Mouse (Mus musculus) limb, embryonic 15.5 days (tissue): ENCODE results near the gene Lrrc3c. TPM values are rescaled to one million over a fixed set of nuclear protein-coding genes. Genes with fewer than 3 reads are reported as not detected.

ENCODE experiments used
- ATAC-seq: fragments of 200-750 bp; cut with Nextera tagmentation; 2 replicates; pipeline ENCODE4 v1.8.0; 2017; ENCODE audit warnings: low read depth, moderate TSS enrichment; ENCODE audit not compliant: insufficient number of reproducible peaks, low FRiP score, low TSS enrichment
- H3K27ac ChIP-seq: fragments of 300-500 bp; sonication (generic); 2 replicates; pipeline ENCODE4 v1.5.1; 2015; ENCODE audit warnings: moderate library complexity, mild to moderate bottlenecking, inconsistent platforms
- H3K27me3 ChIP-seq: fragments of 300-500 bp; sonication (generic); 2 replicates; pipeline ENCODE4 v1.6.1; 2015; ENCODE audit warnings: inconsistent platforms
- H3K36me3 ChIP-seq: fragments of 300-500 bp; sonication (generic); 2 replicates; pipeline ENCODE4 v1.6.1; 2015; ENCODE audit warnings: inconsistent platforms
- H3K4me1 ChIP-seq: fragments of 300-500 bp; sonication (generic); 2 replicates; pipeline ENCODE4 v1.6.1; 2015; ENCODE audit warnings: inconsistent platforms
- H3K4me2 ChIP-seq: fragments of 300-500 bp; sonication (generic); 2 replicates; pipeline ENCODE4 v1.6.1; 2015; ENCODE audit warnings: mild to moderate bottlenecking, inconsistent platforms
- H3K4me3 ChIP-seq: fragments of 300-500 bp; sonication (generic); 2 replicates; pipeline ENCODE4 v1.5.1; 2015; ENCODE audit warnings: mild to moderate bottlenecking, inconsistent platforms
- H3K9ac ChIP-seq: fragments of 300-500 bp; sonication (generic); 2 replicates; pipeline ENCODE4 v1.6.1; 2015; ENCODE audit warnings: inconsistent platforms
- H3K9me3 ChIP-seq: fragments of 300-500 bp; sonication (generic); 2 replicates; pipeline ENCODE4 v1.6.1; 2016; ENCODE audit warnings: inconsistent platforms
- WGBS: fragments of 180-500 bp; shearing (Covaris S2); methylation state at CpG from one replicate; pipeline ENCODE4 v1.1.7; 2015; 5-methylcytosine and 5-hydroxymethylcytosine counted together
- polyA plus RNA-seq: library from polyadenylated mRNA; unstranded; fragments of >200 nt; fragmentation: Nextera tagmentation; extraction: Ambion mirVana; gene quantifications from 2 replicates; pipeline ENCODE4 v1.2.1, GENCODE M21; 2015

The Lrrc3c gene
- polyA plus RNA-seq, 1 experiment from 2014 or later, result not detected

GRCm38 (mm10) chr11:98644757-98645156 lies 46.7 kb downstream of the Lrrc3c start:
- no peak overlapping the region for H3K4me2 ChIP-seq
- WGBS, result 77% methylated on average over 3 of the region's 3 CpGs
- no peak for ATAC-seq

GRCm38 (mm10) chr11:98645946-98646345 lies 47.9 kb downstream of the Lrrc3c start:
- 75% methylated on average over 2 of the region's 2 CpGs for WGBS

More at GRCm38 (mm10) chr11:98644757-98645156, 46.7 kb downstream of the Lrrc3c start:
- Histone ChIP-seq H3K9ac (no peak overlapping the region), H3K36me3 (no peaks in the 10 kb centered on the region), H3K4me3 (no peak overlapping the region), H3K27me3 (no peaks in the 10 kb centered on the region; the same call in 1 of the 2 replicates), H3K27ac (no peak overlapping the region), H3K9me3 (no peaks in the 10 kb centered on the region), H3K4me1 (no peaks in the 10 kb centered on the region)

GRCm38 (mm10) chr11:98646459-98646858 lies 48.4 kb downstream of the Lrrc3c start, which contains the start of gene Gsdma2:
Gene Gsdma2 (plus strand): TSS chr11:98646759.
- no peaks in the 10 kb centered on the region for H3K9me3 ChIP-seq
- ATAC-seq, result no peak
- no peak within 1 kb of the TSS for H3K27ac ChIP-seq
- no peak within 1 kb of the TSS for H3K4me3 ChIP-seq
- no peaks in the 10 kb centered on the region for H3K36me3 ChIP-seq
- no peaks in the 10 kb centered on the region; the same call in 1 of the 2 replicates for H3K27me3 ChIP-seq
- WGBS, result 49% methylated on average over 2 of the region's 2 CpGs
- no peak within 1 kb of the TSS for H3K9ac ChIP-seq
- H3K4me2 ChIP-seq, result no peak within 1 kb of the TSS
- no peaks in the 10 kb centered on the region for H3K4me1 ChIP-seq

More at GRCm38 (mm10) chr11:98645946-98646345, 47.9 kb downstream of the Lrrc3c start:
- ATAC-seq, result no peak
- H3K36me3 ChIP-seq, result no peaks in the 10 kb centered on the region
- no peaks in the 10 kb centered on the region; the same call in 1 of the 2 replicates for H3K27me3 ChIP-seq
- H3K4me2 ChIP-seq, result no peak overlapping the region
- H3K4me3 ChIP-seq, result no peak overlapping the region
- H3K9ac ChIP-seq, result no peak overlapping the region
- H3K27ac ChIP-seq, result no peak overlapping the region
- no peaks in the 10 kb centered on the region for H3K9me3 ChIP-seq
- no peaks in the 10 kb centered on the region for H3K4me1 ChIP-seq

Other genes starting within 250 kb of the Lrrc3c start
- gene Ppp1r1b, start 249.9 kb upstream of the Lrrc3c start, polyA plus RNA-seq, result 3.7 and 4.3 TPM in 2 replicates
- gene Stard3, start 239.9 kb upstream of the Lrrc3c start, polyA plus RNA-seq, result 36.6 and 40.1 TPM in 2 replicates
- 18.1 and 45.8 TPM in 2 replicates for gene Tcap, start 214.5 kb upstream of the Lrrc3c start, polyA plus RNA-seq
- gene Pnmt, start 211.8 kb upstream of the Lrrc3c start, polyA plus RNA-seq, result 1.6 TPM in 2 replicates
- 12.6 and 13.0 TPM in 2 replicates for gene Pgap3, start 197.8 kb upstream of the Lrrc3c start, polyA plus RNA-seq
- 63.3 and 70.7 TPM in 2 replicates for gene Erbb2, start 185.8 kb upstream of the Lrrc3c start, polyA plus RNA-seq
- 100 and 109 TPM in 2 replicates for gene Mien1, start 159.3 kb upstream of the Lrrc3c start, polyA plus RNA-seq
- 10.5 and 11.1 TPM in 2 replicates for gene Grb7, start 151.9 kb upstream of the Lrrc3c start, polyA plus RNA-seq
- gene Ikzf3, start 52.3 kb upstream of the Lrrc3c start, polyA plus RNA-seq, result 0.36 and 0.74 TPM in 2 replicates
- gene Zpbp2, start 47.2 kb upstream of the Lrrc3c start, polyA plus RNA-seq, result 0.12 and 0.17 TPM in 2 replicates
- 86.7 and 87.1 TPM in 2 replicates for gene Ormdl3, start 10.9 kb upstream of the Lrrc3c start, polyA plus RNA-seq
- 0.64 and 1.1 TPM in 2 replicates for gene Gm12355, start 27.4 kb downstream of the Lrrc3c start, polyA plus RNA-seq
- not detected in 2 replicates for gene Gsdma3, start 28.1 kb downstream of the Lrrc3c start, polyA plus RNA-seq
- gene Gsdma2, start 48.5 kb downstream of the Lrrc3c start, polyA plus RNA-seq, result not detected in 2 replicates
- gene Gsdma, start 66.1 kb downstream of the Lrrc3c start, polyA plus RNA-seq, result 10.5 and 14.7 TPM in 2 replicates
- gene Psmd3, start 84.3 kb downstream of the Lrrc3c start, polyA plus RNA-seq, result 197 and 200 TPM in 2 replicates
- 0.10 TPM in 1 of 2 replicates, not detected in the other for gene Csf3, start 103.0 kb downstream of the Lrrc3c start, polyA plus RNA-seq
- 47.6 and 48.3 TPM in 2 replicates for gene Med24, start 131.1 kb downstream of the Lrrc3c start, polyA plus RNA-seq
- 38.4 and 39.6 TPM in 2 replicates for gene Thra, start 142.3 kb downstream of the Lrrc3c start, polyA plus RNA-seq
- 1.2 TPM in 2 replicates for gene Nr1d1, start 177.0 kb downstream of the Lrrc3c start, polyA plus RNA-seq
- gene Msl1, start 197.2 kb downstream of the Lrrc3c start, polyA plus RNA-seq, result 22.9 and 25.8 TPM in 2 replicates
- 30.0 and 32.5 TPM in 2 replicates for gene Casc3, start 206.6 kb downstream of the Lrrc3c start, polyA plus RNA-seq
- 11.1 TPM in 2 replicates for gene Rapgefl1, start 238.5 kb downstream of the Lrrc3c start, polyA plus RNA-seq